Mouse (Mus musculus) inflammation-experienced regulatory T-cells (primary cell): ENCODE measurements around the gene Gm3373. TPM values are rescaled to one million over a fixed set of nuclear protein-coding genes. Genes with fewer than 3 reads are reported as not detected.

ENCODE experiments used
- polyA plus RNA-seq, 2 experiments: library from polyadenylated mRNA; unstranded; fragments of 100-300 nt; shearing (Covaris generic); gene quantifications; one replicate each; pipeline ENCODE4 v1.2.1; 2017

Gene Gm3373
- polyA plus RNA-seq, result 1 to 10 TPM; 1.2 to 3.3 TPM

DNA sequence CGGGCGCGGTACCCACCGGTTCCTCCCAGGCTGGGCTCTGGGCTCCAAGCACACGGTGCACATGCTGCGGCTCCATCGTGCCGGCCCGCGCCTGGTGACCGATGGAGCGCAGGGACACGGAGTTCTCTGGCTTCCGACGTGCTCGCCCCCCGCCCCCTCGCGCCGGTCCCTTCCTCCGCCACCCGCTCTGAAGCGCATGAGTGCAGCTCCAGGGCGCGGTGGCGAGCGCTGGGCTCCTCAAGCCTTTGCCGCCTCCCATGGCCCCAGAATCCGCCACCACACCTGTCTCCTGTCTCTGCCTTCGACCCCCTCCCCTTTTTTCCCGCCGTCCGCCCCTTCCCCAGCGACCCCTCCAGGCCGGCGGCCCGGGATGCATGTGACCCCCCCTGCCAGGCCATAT is at the start of gene Gm3373:
Gene Gm3373, minus strand, starts transcription at position 101 of the 400 bp plus-strand sequence.

GRCm38 (mm10) chr14:5687357-5687756 is 54.0 kb downstream of the Gm3373 start, which contains the start of gene Gm9603:
Gene Gm9603, minus strand, starts transcription at chr14:5687457.

Other genes starting within 250 kb of the Gm3373 start
- gene Gm3488, start 239.9 kb downstream of the Gm3373 start, polyA plus RNA-seq, result 10 to 100 TPM in 1 of 2 experiments, 1 to 10 TPM in 1; 1.6 to 10.8 TPM
- gene Gm3532, start 203.1 kb downstream of the Gm3373 start, polyA plus RNA-seq, result under 1 TPM; 0.18 to 0.21 TPM
- gene Gm8265, start 108.5 kb downstream of the Gm3373 start, polyA plus RNA-seq, result not detected
- not detected for gene Gm9603, start 54.1 kb downstream of the Gm3373 start, polyA plus RNA-seq
- 1 to 10 TPM; 2.5 to 5.3 TPM for gene Gm3383, start 66.4 kb upstream of the Gm3373 start, polyA plus RNA-seq
- gene Gm3424, start 88.8 kb upstream of the Gm3373 start, polyA plus RNA-seq, result not detected
- 1 to 10 TPM in 1 of 2 experiments, under 1 TPM in 1; 0.97 to 2.0 TPM for gene Gm8237, start 138.8 kb upstream of the Gm3373 start, polyA plus RNA-seq
- 1 to 10 TPM in 1 of 2 experiments, under 1 TPM in 1; 0.22 to 4.5 TPM for gene Gm3248, start 220.2 kb upstream of the Gm3373 start, polyA plus RNA-seq
- not detected for gene Gm3453, start 237.6 kb upstream of the Gm3373 start, polyA plus RNA-seq